Comparison of ENCODE assay signal across 21 mouse cellular contexts in genomic region chr2:53051502-53051901, GRCm38 (mm10).
DNase-seq lines count a peak whose midpoint lies in the region; ATAC-seq lines count a peak whose summit lies in the region.
"Had no signal": no experiment of that assay in that cellular context is flagged by ENCODE, and none has a peak within 500 bp of the region (broad histone marks: within the 10 kb centered on the region; RNA-seq: fewer than 3 reads in every experiment).

No protein-coding gene starts in this region.

- ATAC-seq in frontal cortex, adult (ENCODE audit: low TSS enrichment) = peak; percentile 32; the same call in 1 of the 2 replicates
- ATAC-seq in common myeloid progenitor, adult 5-6 weeks (replicated peaks; ENCODE audit: low read depth, poor library complexity, severe bottlenecking) = peak; percentile 96
- peak; percentile 59 for ATAC-seq in megakaryocyte-erythroid progenitor cell, adult 5-6 weeks (replicated peaks; ENCODE audit: low FRiP score, low TSS enrichment, poor library complexity, severe bottlenecking)
- no peak for ATAC-seq in heart, embryonic 12.5 days (ENCODE audit: insufficient number of reproducible peaks, low FRiP score)
- no peak for ATAC-seq in kidney, embryonic 14.5 days (ENCODE audit: low FRiP score, low TSS enrichment)
- ATAC-seq: intestine, embryonic 15.5 days had no signal

- no peaks in the 10 kb centered on the region for H3K4me1 ChIP-seq in heart, embryonic 12.5 days (replicated peaks)
- no peaks in the 10 kb centered on the region for H3K4me1 ChIP-seq in kidney, embryonic 14.5 days (ENCODE audit: control insufficient read depth, insufficient read depth, low read length)
- H3K4me1 ChIP-seq: hindbrain, embryonic 10.5 days; intestine, embryonic 15.5 days had no signal

- 72% methylated on average over 8 of the region's 8 CpGs for WGBS in heart, embryonic 12.5 days
- WGBS in kidney, embryonic 14.5 days = 91% methylated on average over 8 of the region's 8 CpGs

- no peak overlapping the region for H3K4me2 ChIP-seq in heart, embryonic 12.5 days
- no peak overlapping the region for H3K4me2 ChIP-seq in kidney, embryonic 14.5 days (replicated peaks; ENCODE audit: low read depth, low read length)
- H3K4me2 ChIP-seq: intestine, embryonic 15.5 days; neural tube, embryonic 15.5 days had no signal

- no peak overlapping the region for H3K9ac ChIP-seq in heart, embryonic 12.5 days
- H3K9ac ChIP-seq in kidney, embryonic 14.5 days (ENCODE audit: low read depth, low read length) = no peak overlapping the region
- H3K9ac ChIP-seq: intestine, embryonic 15.5 days; neural tube, embryonic 15.5 days had no signal

- no peaks in the 10 kb centered on the region for H3K27me3 ChIP-seq in heart, embryonic 12.5 days (replicated peaks)
- H3K27me3 ChIP-seq in kidney, embryonic 14.5 days (ENCODE audit: control insufficient read depth, insufficient read depth, low read length) = no peaks in the 10 kb centered on the region
- H3K27me3 ChIP-seq: intestine, embryonic 15.5 days; neural tube, embryonic 15.5 days had no signal

- no peaks in the 10 kb centered on the region for H3K36me3 ChIP-seq in heart, embryonic 12.5 days
- H3K36me3 ChIP-seq in kidney, embryonic 14.5 days (ENCODE audit: control insufficient read depth, insufficient read depth, low read length) = 0 out of 2 replicates have a peak, but pooled peaks cover 11% of the 10 kb centered on the region
- H3K36me3 ChIP-seq: G1E had no signal

- H3K9me3 ChIP-seq in heart, embryonic 12.5 days (replicated peaks) = no peaks in the 10 kb centered on the region
- H3K9me3 ChIP-seq in kidney, embryonic 14.5 days (ENCODE audit: control insufficient read depth, low read length) = no peaks in the 10 kb centered on the region
- H3K9me3 ChIP-seq: G1E; hindbrain, embryonic 10.5 days; intestine, embryonic 15.5 days; neural tube, embryonic 15.5 days had no signal

- no peak overlapping the region for H3K27ac ChIP-seq in heart, embryonic 12.5 days (ENCODE audit: poor library complexity, severe bottlenecking)
- no peak overlapping the region for H3K27ac ChIP-seq in kidney, embryonic 14.5 days (ENCODE audit: low read depth, low read length)
- H3K27ac ChIP-seq: hindbrain, embryonic 10.5 days; intestine, embryonic 15.5 days; kidney, postnatal 0 days; neural tube, embryonic 15.5 days had no signal

- H3K4me3 ChIP-seq in heart, embryonic 12.5 days = no peak overlapping the region
- no peak overlapping the region for H3K4me3 ChIP-seq in kidney, embryonic 14.5 days (ENCODE audit: low read length)
- H3K4me3 ChIP-seq: hindbrain, embryonic 10.5 days; intestine, embryonic 15.5 days; neural tube, embryonic 15.5 days had no signal

- DNase-seq in frontal cortex, postnatal 10 days (ENCODE audit: low spot score in 2 of 2) = no peak
- peak; percentile 43 for DNase-seq in thymus, postnatal 4 days
- DNase-seq in kidney, adult 11 months = no peak
- DNase-seq: adrenal gland, postnatal 14 days; cerebellum, adult 9-10 months; gastrocnemius, postnatal 36 days; layer of hippocampus, adult 9-11 months; liver; lung, adult 18-20 months; lung, postnatal 4 days; retina, postnatal 1 day had no signal

Comparison
In these comparisons a context has a peak if more than half of its experiments do, and no peak if none do; other contexts are left out.
1. ATAC-seq: peak in frontal cortex, adult (single experiment), common myeloid progenitor, adult 5-6 weeks (single experiment) and megakaryocyte-erythroid progenitor cell, adult 5-6 weeks (single experiment); none in heart, embryonic 12.5 days (single experiment) and kidney, embryonic 14.5 days (single experiment).